Mouse (Mus musculus) MEL (cell line): Measurements from ENCODE around the gene Prkar1a. TPM values are rescaled to one million over a fixed set of nuclear protein-coding genes. Genes with fewer than 3 reads are reported as not detected.

Experiments
- DNase-seq: peaks from one replicate; pipeline ENCODE4 v3.0.0; 2011; ENCODE audit warnings: low read depth, low spot score
- H3K27ac ChIP-seq: 2 replicates; pipeline ENCODE4 v1.5.1; 2012; ENCODE audit warnings: low read depth, mild to moderate bottlenecking, control low read depth, low read length, moderate library complexity; ENCODE audit not compliant: control insufficient read depth
- H3K27me3 ChIP-seq, 2 experiments: fragments of 150-350 bp in 1 of 2; sonication (generic) in 1 of 2; 2 replicates each; pipeline ENCODE4 v1.6.1; 2012; ENCODE audit warnings: low read length in 2 of 2, mild to moderate bottlenecking in 2 of 2, improper control_type of control experiment in 1 of 2, moderate library complexity in 1 of 2; ENCODE audit not compliant: insufficient read depth in 2 of 2, control insufficient read depth in 1 of 2
- H3K36me3 ChIP-seq, 2 experiments: 2 replicates each; pipeline ENCODE4 v1.6.1; 2012 to 2014; ENCODE audit warnings: low read length in 2 of 2, improper control_type of control experiment in 1 of 2, inconsistent platforms in 1 of 2, mild to moderate bottlenecking in 1 of 2; ENCODE audit not compliant: insufficient read depth in 2 of 2, control insufficient read depth in 1 of 2
- H3K4me1 ChIP-seq, 2 experiments: fragments of 150-350 bp in 1 of 2; sonication (generic) in 1 of 2; 2 replicates each; pipeline ENCODE4 v1.6.1; 2012; ENCODE audit warnings: low read length in 2 of 2, improper control_type of control experiment in 1 of 2, mild to moderate bottlenecking in 1 of 2; ENCODE audit not compliant: insufficient read depth in 2 of 2, control insufficient read depth in 1 of 2
- H3K4me3 ChIP-seq, 2 experiments: fragments of 150-350 bp in 1 of 2; sonication (generic) in 1 of 2; 2 replicates each; pipeline ENCODE4 v1.5.1; 2012; ENCODE audit warnings: low read depth in 2 of 2, low read length in 2 of 2, mild to moderate bottlenecking in 2 of 2, moderate library complexity in 2 of 2, control low read depth in 1 of 2, improper control_type of control experiment in 1 of 2; ENCODE audit not compliant: control insufficient read depth in 1 of 2, insufficient read depth in 1 of 2
- H3K79me2 ChIP-seq: 2 replicates; pipeline ENCODE4 v1.6.1; 2012; ENCODE audit warnings: mild to moderate bottlenecking, low read length, moderate library complexity; ENCODE audit not compliant: control insufficient read depth, poor library complexity, insufficient read depth
- H3K9ac ChIP-seq: 2 replicates; pipeline ENCODE4 v1.6.1; 2012; ENCODE audit warnings: low read depth, mild to moderate bottlenecking, control low read depth, low read length, moderate library complexity; ENCODE audit not compliant: control insufficient read depth, poor library complexity, severe bottlenecking
- H3K9me3 ChIP-seq: fragments of 150-350 bp; sonication (generic); replicated peaks from 2 replicates; pipeline ENCODE4 v1.6.1; 2012; ENCODE audit warnings: mild to moderate bottlenecking, low read length, improper control_type of control experiment, moderate library complexity; ENCODE audit not compliant: insufficient read depth
- BHLHE40 ChIP-seq: IDR thresholded peaks from 2 replicates; pipeline ENCODE4 v1.6.1; 2012; ENCODE audit warnings: low read depth, mild to moderate bottlenecking, inconsistent platforms, low read length, improper control_type of control experiment, borderline replicate concordance
- CHD2 ChIP-seq: IDR thresholded peaks from 2 replicates; pipeline ENCODE4 v1.6.1; 2011; ENCODE audit warnings: low read length, improper control_type of control experiment
- JUND ChIP-seq: IDR thresholded peaks from 2 replicates; pipeline ENCODE4 v1.6.1; 2011; ENCODE audit warnings: low read depth, mild to moderate bottlenecking, improper control_type of control experiment, low read length
- MAFK ChIP-seq: IDR thresholded peaks from 2 replicates; pipeline ENCODE4 v1.6.1; 2011; ENCODE audit warnings: low read depth, mild to moderate bottlenecking, low read length, improper control_type of control experiment, borderline replicate concordance
- MEF2A ChIP-seq: IDR thresholded peaks from 2 replicates; pipeline ENCODE4 v1.6.1; 2014; ENCODE audit warnings: low read depth, mild to moderate bottlenecking, inconsistent platforms, low read length, improper control_type of control experiment; ENCODE audit not compliant: poor library complexity, insufficient replicate concordance, severe bottlenecking; ENCODE audit errors: extremely low read depth
- MYC ChIP-seq: IDR thresholded peaks from 2 replicates; pipeline ENCODE4 v1.6.1; 2011; ENCODE audit warnings: low read depth, mild to moderate bottlenecking, low read length, improper control_type of control experiment, moderate library complexity
- NELFE ChIP-seq: IDR thresholded peaks from 2 replicates; pipeline ENCODE4 v1.6.1; 2011; ENCODE audit warnings: low read depth, low read length, improper control_type of control experiment
- POLR2A ChIP-seq, 2 experiments: IDR thresholded peaks; 2 replicates each; pipeline ENCODE4 v1.6.1; 2011 to 2012; ENCODE audit warnings: low read length in 2 of 2, mild to moderate bottlenecking in 2 of 2, control low read depth in 1 of 2, improper control_type of control experiment in 1 of 2, low read depth in 1 of 2, moderate library complexity in 1 of 2; ENCODE audit not compliant: control insufficient read depth in 1 of 2, insufficient read depth in 1 of 2, poor library complexity in 1 of 2
- POLR2AphosphoS2 ChIP-seq: IDR thresholded peaks from 2 replicates; pipeline ENCODE4 v1.6.1; 2011; ENCODE audit warnings: low read length, improper control_type of control experiment
- POLR2AphosphoS5 ChIP-seq: IDR thresholded peaks from 2 replicates; pipeline ENCODE4 v1.6.1; 2012; ENCODE audit warnings: low read depth, borderline replicate concordance, mild to moderate bottlenecking, inconsistent platforms, low read length, moderate library complexity, mixed read lengths
- RCOR1 ChIP-seq: IDR thresholded peaks from 2 replicates; pipeline ENCODE4 v1.6.1; 2012; ENCODE audit warnings: low read depth, mild to moderate bottlenecking, inconsistent platforms, low read length, improper control_type of control experiment
- SIN3A ChIP-seq: IDR thresholded peaks from 2 replicates; pipeline ENCODE4 v1.6.1; 2012; ENCODE audit warnings: low read length, improper control_type of control experiment, inconsistent platforms
- TAL1 ChIP-seq: IDR thresholded peaks from 2 replicates; pipeline ENCODE4 v1.6.1; 2012; ENCODE audit warnings: mild to moderate bottlenecking, inconsistent platforms, low read length, moderate library complexity, mixed read lengths
- TCF12 ChIP-seq: IDR thresholded peaks from 2 replicates; pipeline ENCODE4 v1.6.1; 2014; ENCODE audit warnings: low read depth, mild to moderate bottlenecking, inconsistent platforms, low read length, improper control_type of control experiment, moderate library complexity
- ZC3H11A ChIP-seq: IDR thresholded peaks from 2 replicates; pipeline ENCODE4 v1.6.1; 2012; ENCODE audit warnings: low read depth, mild to moderate bottlenecking, inconsistent platforms, low read length, improper control_type of control experiment
- ZKSCAN1 ChIP-seq: IDR thresholded peaks from 2 replicates; pipeline ENCODE4 v1.6.1; 2012; ENCODE audit warnings: low read depth, mild to moderate bottlenecking, inconsistent platforms, low read length, improper control_type of control experiment, moderate library complexity
- ZMIZ1 ChIP-seq: IDR thresholded peaks from 2 replicates; pipeline ENCODE4 v1.6.1; 2012; ENCODE audit warnings: low read depth, mild to moderate bottlenecking, inconsistent platforms, low read length, improper control_type of control experiment, moderate library complexity
- ZNF384 ChIP-seq: IDR thresholded peaks from 2 replicates; pipeline ENCODE4 v1.6.1; 2012; ENCODE audit warnings: low read depth, mild to moderate bottlenecking, inconsistent platforms, low read length, improper control_type of control experiment
- polyA plus RNA-seq, 2 experiments: library from polyadenylated mRNA; stranded (reverse) in 1 of 2; unstranded in 1 of 2; fragments of >175 nt in 1 of 2; fragments of >200 nt in 1 of 2; gene quantifications; 2 replicates each; pipeline versions ENCODE4 v1.2.1 to v1.2.4; 2012; ENCODE audit warnings: low replicate concordance in 2 of 2, low read depth in 1 of 2; ENCODE audit not compliant: insufficient read length in 2 of 2, insufficient read depth in 1 of 2, missing spikeins in 1 of 2
- total RNA-seq: library from RNA; depleted of rRNA; stranded (reverse); fragments of 300-350 nt; gene quantifications from 2 replicates; pipeline ENCODE4 v1.2.3, GENCODE M21; 2012

Prkar1a gene
- total and polyA plus RNA-seq, 3 experiments, result 69.6 to 152 TPM; not detected in 1

DNA sequence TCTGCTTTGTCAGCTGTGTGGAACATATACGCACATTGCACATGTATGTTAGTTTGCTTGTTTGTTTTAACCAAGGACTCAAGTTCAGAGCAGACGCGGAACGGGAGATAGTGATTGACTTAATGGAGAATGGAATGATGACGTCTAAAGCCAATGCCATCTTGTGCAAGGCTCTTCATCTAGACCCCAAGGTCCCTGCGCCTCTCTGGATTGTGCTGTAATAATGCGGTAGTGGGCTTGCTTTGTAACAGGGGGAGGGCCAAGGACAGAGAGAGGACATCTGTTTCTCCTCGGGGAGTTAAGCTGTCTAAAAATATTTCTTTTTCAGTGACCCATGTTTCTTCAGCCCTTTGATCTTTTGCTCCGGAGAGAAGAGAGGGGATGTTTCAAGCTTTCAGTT is 14.3 kb upstream of the Prkar1a start:
- H3K36me3 ChIP-seq, result no peaks in the 10 kb centered on the region
- no peaks in the 10 kb centered on the region for H3K4me1 ChIP-seq
- H3K79me2 ChIP-seq, result no peaks in the 10 kb centered on the region
- no peak overlapping the region for H3K27ac ChIP-seq
- H3K9ac ChIP-seq, result no peak overlapping the region
- H3K27me3 ChIP-seq, result peaks cover 12 to 14% of the 10 kb centered on the region in 2 experiments
- no peak for DNase-seq
- H3K9me3 ChIP-seq, result no peaks in the 10 kb centered on the region
- no peak overlapping the region for H3K4me3 ChIP-seq
- no peak for TF ChIP-seq TAL1
- TF ChIP-seq JUND, result no peak
- TF ChIP-seq MEF2A, result no peak

- Histone ChIP-seq H3K4me1 (no peaks in the 10 kb centered on the region), H3K9me3 (no peaks in the 10 kb centered on the region), H3K9ac (no peak overlapping the region), H3K27me3 (peaks cover 13 to 18% of the 10 kb centered on the region in 2 experiments), H3K36me3 (no peaks in the 10 kb centered on the region), H3K79me2 (no peaks in the 10 kb centered on the region), H3K4me3 (no peak overlapping the region), H3K27ac (no peak overlapping the region)
- TF ChIP-seq ZKSCAN1, result no peak
- TF ChIP-seq ZC3H11A, result no peak
- no peak for TF ChIP-seq BHLHE40
- TF ChIP-seq ZNF384, result no peak
- no peak for TF ChIP-seq NELFE
- TF ChIP-seq MAFK, result no peak
- no peak for TF ChIP-seq POLR2AphosphoS2
- TF ChIP-seq POLR2AphosphoS5, result no peak
- TF ChIP-seq SIN3A, result no peak
- TF ChIP-seq RCOR1, result no peak
- no peak for TF ChIP-seq CHD2
- no peak for TF ChIP-seq JUND
- TF ChIP-seq POLR2A (IDR thresholded peaks at IDR 0.05; ENCODE audit: control insufficient read depth in 1 of 2, insufficient read depth in 1 of 2, low read depth in 1 of 2, low read length in 2 of 2, poor library complexity in 1 of 2), result no peak
- no peak for TF ChIP-seq TCF12
- no peak for TF ChIP-seq TAL1
- no peak for TF ChIP-seq MYC
- TF ChIP-seq ZMIZ1, result no peak
- no peak for DNase-seq
Observed at GRCm38 (mm10) chr11:109635871-109636395, 13.3 kb upstream of the Prkar1a start.
